Mouse (Mus musculus): ENCODE data around the gene Maml3. TPM values are rescaled to one million over a fixed set of nuclear protein-coding genes. Genes with fewer than 3 reads are reported as not detected.

The Maml3 gene
- total and polyA plus RNA-seq, 3 experiments: 0.81 to 1.8 (median 0.98) TPM

GRCm38 (mm10) chr3:51941781-51942180 is 163.1 kb downstream of the Maml3 start:
- Histone ChIP-seq H3K36me3 (replicated peaks in 1 of 2; ENCODE audit: control insufficient read depth in 1 of 2, insufficient read depth in 1 of 2, low read length in 1 of 2) (no peaks in the 10 kb centered on the region), H3K79me2 (replicated peaks; ENCODE audit: control insufficient read depth, extremely low read depth, insufficient read depth, poor library complexity, severe bottlenecking) (no peaks in the 10 kb centered on the region), H3K9me3 (replicated peaks; ENCODE audit: low read length) (no peaks in the 10 kb centered on the region), H3K27ac (ENCODE audit: insufficient read depth, low read depth) (no peak overlapping the region), H3K4me3 (replicated peaks in 1 of 3; ENCODE audit: low read depth in 2 of 3, low read length in 2 of 3, poor library complexity in 1 of 3) (no peak overlapping the region), H3K4me1 (ENCODE audit: control insufficient read depth in 1 of 2, insufficient read depth in 2 of 2) (peaks cover 5 to 35% of the 10 kb centered on the region in 2 experiments), H3K9ac (ENCODE audit: insufficient read depth, low read depth) (no peak overlapping the region), H3K4me2 (ENCODE audit: insufficient read depth, low read depth, poor library complexity, severe bottlenecking) (no peak overlapping the region), H3K27me3 (replicated peaks) (no peaks in the 10 kb centered on the region)
- no peak for DNase-seq (ENCODE audit: extremely low read depth)
- dilution Hi-C loops (cut with MboI; ENCODE audit: extremely low pct_ligation_motif_present, extremely low pct_unique_long_range_greater_than_20kb, low sequenced_read_pairs): no loop called here
- TF ChIP-seq PAX5 (IDR thresholded peaks at IDR 0.05; ENCODE audit: low read length): no peak
- TF ChIP-seq POLR2A (IDR thresholded peaks at IDR 0.05; ENCODE audit: low read depth, low read length): no peak
- no peak for TF ChIP-seq CTCF (conservative IDR thresholded peaks at IDR 0.05 in 1 of 2, IDR thresholded peaks at IDR 0.05 in 1 of 2; ENCODE audit: low read depth in 2 of 2, low read length in 2 of 2)
- TF ChIP-seq KAT2A (IDR thresholded peaks at IDR 0.05; ENCODE audit: insufficient replicate concordance, low read length): no peak
- TF ChIP-seq ZMIZ1 (IDR thresholded peaks at IDR 0.05; ENCODE audit: low read depth, low read length): no peak
- TF ChIP-seq ZC3H11A (IDR thresholded peaks at IDR 0.05; ENCODE audit: low read depth, low read length): no peak
- TF ChIP-seq MAFK (IDR thresholded peaks at IDR 0.05; ENCODE audit: insufficient replicate concordance, low read length): no peak
- in situ Hi-C loops (cut with MboI; ENCODE audit: low pct_ligation_motif_present, low pct_unique_long_range_greater_than_20kb, low sequenced_read_pairs): no loop called here

GRCm38 (mm10) chr3:51939864-51940263 is 165.0 kb downstream of the Maml3 start:
- no peaks in the 10 kb centered on the region for H3K36me3 ChIP-seq (replicated peaks in 1 of 2; ENCODE audit: control insufficient read depth in 1 of 2, insufficient read depth in 1 of 2, low read length in 1 of 2)
- H3K4me3 ChIP-seq (replicated peaks in 1 of 3; ENCODE audit: low read depth in 2 of 3, low read length in 2 of 3, poor library complexity in 1 of 3): no peak overlapping the region
- TF ChIP-seq UBTF (IDR thresholded peaks at IDR 0.05; ENCODE audit: low read depth, low read length) (no peak), BHLHE40 (IDR thresholded peaks at IDR 0.05; ENCODE audit: low read depth, low read length) (no peak), RAD21 (IDR thresholded peaks at IDR 0.05; ENCODE audit: low read depth, low read length) (no peak), USF1 (IDR thresholded peaks at IDR 0.05; ENCODE audit: low read depth, low read length) (no peak), CHD1 (IDR thresholded peaks at IDR 0.05; ENCODE audit: low read depth, low read length) (no peak), POLR2A (IDR thresholded peaks at IDR 0.05; ENCODE audit: low read depth, low read length) (no peak), POLR2AphosphoS2 (IDR thresholded peaks at IDR 0.05; ENCODE audit: low read depth, low read length) (no peak), HCFC1 (IDR thresholded peaks at IDR 0.05; ENCODE audit: low read depth, low read length) (no peak), EP300 (IDR thresholded peaks at IDR 0.05; ENCODE audit: low read length) (no peak), ZKSCAN1 (IDR thresholded peaks at IDR 0.05; ENCODE audit: borderline replicate concordance, low read depth, low read length) (no peak), CTCF (conservative IDR thresholded peaks at IDR 0.05 in 1 of 2, IDR thresholded peaks at IDR 0.05 in 1 of 2; ENCODE audit: low read depth in 2 of 2, low read length in 2 of 2) (no peak), PAX5 (IDR thresholded peaks at IDR 0.05; ENCODE audit: low read length) (no peak), SIN3A (IDR thresholded peaks at IDR 0.05; ENCODE audit: low read length) (no peak), MAZ (IDR thresholded peaks at IDR 0.05; ENCODE audit: low read depth, low read length) (no peak), NELFE (IDR thresholded peaks at IDR 0.05; ENCODE audit: low read depth, low read length) (no peak), MXI1 (IDR thresholded peaks at IDR 0.05; ENCODE audit: low read depth, low read length) (no peak), MEF2A (IDR thresholded peaks at IDR 0.05; ENCODE audit: borderline replicate concordance, low read depth, low read length) (no peak), ZC3H11A (IDR thresholded peaks at IDR 0.05; ENCODE audit: low read depth, low read length) (no peak), CHD2 (IDR thresholded peaks at IDR 0.05; ENCODE audit: low read length) (no peak)

More at GRCm38 (mm10) chr3:51939864-51940263, 165.0 kb downstream of the Maml3 start:
- Histone ChIP-seq H3K27me3 (replicated peaks) (no peaks in the 10 kb centered on the region), H3K9ac (ENCODE audit: insufficient read depth, low read depth) (no peak overlapping the region), H3K9me3 (replicated peaks; ENCODE audit: low read length) (no peaks in the 10 kb centered on the region), H3K4me2 (ENCODE audit: insufficient read depth, low read depth, poor library complexity, severe bottlenecking) (no peak overlapping the region), H3K27ac (ENCODE audit: insufficient read depth, low read depth) (no peak overlapping the region), H3K4me1 (ENCODE audit: control insufficient read depth in 1 of 2, insufficient read depth in 2 of 2) (peaks cover 12 to 54% of the 10 kb centered on the region in 2 experiments), H3K79me2 (replicated peaks; ENCODE audit: control insufficient read depth, extremely low read depth, insufficient read depth, poor library complexity, severe bottlenecking) (no peaks in the 10 kb centered on the region)
- in situ Hi-C loops (cut with MboI; ENCODE audit: low pct_ligation_motif_present, low pct_unique_long_range_greater_than_20kb, low sequenced_read_pairs): no loop called here
- dilution Hi-C loops (cut with MboI; ENCODE audit: extremely low pct_ligation_motif_present, extremely low pct_unique_long_range_greater_than_20kb, low sequenced_read_pairs): no loop called here
- DNase-seq (ENCODE audit: extremely low read depth): no peak

Data from CH12.LX (cell line).